Mouse (Mus musculus) embryonic facial prominence, embryonic 14.5 days (tissue): ENCODE measurements around the gene Fbxw21. TPM values are rescaled to one million over a fixed set of nuclear protein-coding genes. Genes with fewer than 3 reads are reported as not detected.

Experiments
- ATAC-seq: fragments of 200-750 bp; cut with Nextera tagmentation; 2 replicates; pipeline ENCODE4 v1.8.0; 2017; ENCODE audit warnings: low read depth, moderate number of reproducible peaks, moderate TSS enrichment
- DNase-seq: peaks from one replicate; pipeline ENCODE4 v3.0.0-alpha.2; 2015; ENCODE audit warnings: low spot score
- H3K27ac ChIP-seq: fragments of 300-500 bp; sonication (generic); replicated peaks from 2 replicates; pipeline ENCODE4 v1.5.1; 2014; ENCODE audit warnings: low read depth, mild to moderate bottlenecking, low read length, moderate library complexity
- H3K27me3 ChIP-seq: fragments of 300-500 bp; sonication (generic); replicated peaks from 2 replicates; pipeline ENCODE4 v1.6.1; 2014; ENCODE audit warnings: low read length; ENCODE audit not compliant: control insufficient read depth, insufficient read depth
- H3K36me3 ChIP-seq: fragments of 300-500 bp; sonication (generic); 2 replicates; pipeline ENCODE4 v1.6.1; 2014; ENCODE audit warnings: low read length, mixed read lengths; ENCODE audit not compliant: control insufficient read depth, insufficient read depth
- H3K4me1 ChIP-seq: fragments of 300-500 bp; sonication (generic); 2 replicates; pipeline ENCODE4 v1.6.1; 2014; ENCODE audit warnings: antibody characterized with exemption, low read length; ENCODE audit not compliant: control insufficient read depth, insufficient read depth
- H3K4me2 ChIP-seq: fragments of 300-500 bp; sonication (generic); 2 replicates; pipeline ENCODE4 v1.6.1; 2014; ENCODE audit warnings: low read depth, mild to moderate bottlenecking, low read length, moderate library complexity, mixed read lengths
- H3K4me3 ChIP-seq: fragments of 300-500 bp; sonication (generic); 2 replicates; pipeline ENCODE4 v1.5.1; 2014; ENCODE audit warnings: low read depth, mild to moderate bottlenecking, low read length
- H3K9ac ChIP-seq: fragments of 300-500 bp; sonication (generic); 2 replicates; pipeline ENCODE4 v1.6.1; 2014; ENCODE audit warnings: low read depth, mild to moderate bottlenecking, low read length, moderate library complexity, mixed read lengths
- H3K9me3 ChIP-seq: fragments of 300-500 bp; sonication (generic); 2 replicates; pipeline ENCODE4 v1.6.1; 2016; ENCODE audit warnings: low read length; ENCODE audit not compliant: control insufficient read depth
- WGBS: fragments of 180-500 bp; shearing (Covaris S2); extraction: QIAGEN DNeasy Blood & Tissue Kit; methylation state at CpG from one replicate; pipeline ENCODE4 v1.1.7; 2014; 5-methylcytosine and 5-hydroxymethylcytosine counted together
- polyA plus RNA-seq: library from polyadenylated mRNA; unstranded; fragments of >200 nt; fragmentation: Nextera tagmentation; extraction: Ambion mirVana; gene quantifications from 2 replicates; pipeline ENCODE4 v1.2.1, GENCODE M21; 2014

Gene Fbxw21
- polyA plus RNA-seq, 1 experiment from 2014 or later = not detected

DNA sequence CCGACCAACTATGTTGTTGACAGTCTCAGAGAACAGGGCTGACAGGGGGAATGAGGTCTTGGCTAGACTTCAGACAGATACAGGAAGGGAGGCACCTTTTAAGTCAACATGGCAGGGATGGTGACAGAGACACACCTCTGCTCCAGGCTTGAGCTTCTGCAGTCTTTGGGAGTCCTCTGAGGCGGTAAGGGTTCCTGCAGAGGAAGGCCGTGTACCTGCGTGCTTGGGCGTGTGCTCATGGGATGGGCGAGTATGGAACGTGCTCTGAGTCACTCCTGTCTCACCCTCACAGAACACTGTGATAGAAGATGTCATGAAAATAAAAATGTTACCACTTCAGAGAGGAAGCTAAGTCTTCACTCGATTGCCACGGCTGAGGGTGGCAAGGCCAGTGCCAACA, 42.3 kb downstream of the Fbxw21 start:
- 86% methylated on average over 9 of the region's 9 CpGs for WGBS
- Histone ChIP-seq H3K9ac (no peak overlapping the region), H3K9me3 (no peaks in the 10 kb centered on the region), H3K4me3 (no peak overlapping the region), H3K27me3 (no peaks in the 10 kb centered on the region), H3K4me2 (no peak overlapping the region), H3K27ac (no peak overlapping the region), H3K36me3 (peaks cover 45% of the 10 kb centered on the region), H3K4me1 (no peaks in the 10 kb centered on the region)
- DNase-seq (peak; percentile 65), ATAC-seq (peak; percentile 24; the same call in 1 of the 2 replicates)

DNA sequence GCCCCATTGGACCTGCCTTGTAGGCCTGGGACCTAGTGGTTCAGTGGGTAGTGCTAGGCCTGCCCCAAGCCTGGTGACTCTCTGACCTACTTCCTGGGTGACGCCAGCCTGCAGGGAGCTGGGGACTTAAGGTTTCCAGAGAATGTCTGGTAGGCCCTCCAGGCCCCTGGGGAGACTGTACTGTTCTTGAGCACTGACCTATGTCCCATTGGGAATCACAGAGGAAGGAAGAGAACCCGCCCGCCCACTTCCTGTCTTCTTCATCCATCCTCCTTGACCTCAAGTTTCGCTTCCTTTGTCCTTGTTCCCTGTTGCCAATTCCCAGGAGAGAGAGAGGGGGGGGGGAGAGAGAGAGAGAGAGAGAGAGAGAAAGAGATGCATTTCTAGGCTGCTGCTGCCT, 43.7 kb downstream of the Fbxw21 start:
- Histone ChIP-seq H3K4me2 (no peak overlapping the region), H3K4me1 (no peaks in the 10 kb centered on the region), H3K27ac (no peak overlapping the region), H3K9ac (no peak overlapping the region), H3K27me3 (no peaks in the 10 kb centered on the region), H3K9me3 (no peaks in the 10 kb centered on the region), H3K4me3 (no peak overlapping the region), H3K36me3 (peaks cover 59% of the 10 kb centered on the region)
- DNase-seq (no peak), ATAC-seq (no peak)
- WGBS = 83% methylated on average over 4 of the region's 4 CpGs

DNA sequence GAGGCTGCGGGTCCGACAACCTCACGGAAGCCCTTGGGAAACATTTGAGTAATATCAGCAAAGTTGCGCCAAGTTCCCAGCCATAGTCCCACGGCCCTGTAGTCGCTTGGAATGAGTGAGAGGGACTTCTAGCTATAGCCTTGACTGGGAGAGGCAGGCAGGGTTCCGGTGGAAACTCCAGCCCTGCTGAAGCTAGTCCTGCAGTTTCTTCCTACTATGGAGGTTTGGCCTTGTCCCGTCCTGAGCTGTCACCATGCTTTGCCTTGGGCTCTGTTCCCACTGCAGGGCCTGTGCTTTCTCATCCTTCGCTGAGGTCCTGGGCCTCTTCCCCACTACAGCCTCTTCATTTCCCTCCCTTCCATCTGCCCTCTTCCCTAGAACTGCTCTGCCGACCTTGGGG, 45.6 kb downstream of the Fbxw21 start:
- ATAC-seq = no peak
- Histone ChIP-seq H3K27ac (no peak overlapping the region), H3K4me3 (no peak overlapping the region), H3K27me3 (no peaks in the 10 kb centered on the region), H3K36me3 (peaks cover 78% of the 10 kb centered on the region), H3K9me3 (no peaks in the 10 kb centered on the region), H3K9ac (no peak overlapping the region), H3K4me2 (no peak overlapping the region), H3K4me1 (no peaks in the 10 kb centered on the region)
- no peak for DNase-seq
- WGBS = 90% methylated on average over 10 of the region's 10 CpGs

DNA sequence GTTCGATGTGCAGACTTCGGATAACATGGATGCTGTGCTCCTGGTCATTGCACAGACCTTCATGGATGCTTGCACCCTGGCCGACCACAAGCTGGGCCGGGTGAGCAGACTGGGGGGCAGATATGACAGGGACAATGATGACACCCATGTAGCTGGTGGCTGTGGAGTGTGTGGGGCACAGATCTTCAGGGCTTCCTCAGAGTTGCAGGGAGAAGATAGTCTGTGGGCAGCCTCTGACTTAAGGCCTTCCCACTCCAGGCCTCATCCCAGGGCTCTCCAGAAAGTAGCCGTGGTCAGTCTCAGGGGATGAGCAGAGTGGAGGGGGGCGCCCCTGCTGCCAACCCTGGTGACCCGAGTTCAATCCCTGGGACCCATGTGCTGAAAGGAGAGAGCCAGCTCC, 47.0 kb downstream of the Fbxw21 start:
- WGBS = 91% methylated on average over 7 of the region's 7 CpGs
- no peak for DNase-seq
- H3K27ac ChIP-seq = no peak overlapping the region

DNA sequence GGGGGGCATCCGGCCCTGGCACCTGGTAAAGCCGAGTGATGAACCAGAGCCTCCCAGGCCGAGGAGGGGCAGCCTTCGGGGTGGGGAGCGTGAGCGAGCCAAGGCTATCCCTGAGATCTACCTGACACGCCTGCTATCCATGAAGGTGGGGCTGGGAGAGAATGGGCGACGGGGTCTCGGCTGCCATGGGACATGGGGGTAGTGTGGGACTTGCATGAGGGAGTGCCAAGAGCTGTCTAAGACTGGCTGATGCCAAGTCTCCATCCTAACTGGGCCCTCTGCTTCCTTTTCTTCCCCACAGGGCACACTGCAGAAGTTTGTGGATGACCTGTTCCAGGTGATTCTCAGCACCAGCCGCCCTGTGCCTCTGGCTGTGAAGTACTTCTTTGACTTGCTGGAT, 47.6 kb downstream of the Fbxw21 start:
- ATAC-seq = no peak
- Histone ChIP-seq H3K9me3 (no peaks in the 10 kb centered on the region), H3K27me3 (no peaks in the 10 kb centered on the region), H3K4me2 (no peak overlapping the region), H3K9ac (no peak overlapping the region), H3K4me3 (no peak overlapping the region), H3K4me1 (no peaks in the 10 kb centered on the region), H3K27ac (no peak overlapping the region), H3K36me3 (peaks cover 98% of the 10 kb centered on the region)
- 93% methylated on average over 11 of the region's 11 CpGs for whole genome bisulfite sequencing
- no peak for DNase-seq

More for the DNA sequence above, 47.0 kb downstream of the Fbxw21 start:
- Histone ChIP-seq H3K36me3 (peaks cover 92% of the 10 kb centered on the region), H3K9me3 (no peaks in the 10 kb centered on the region), H3K4me1 (no peaks in the 10 kb centered on the region), H3K4me3 (no peak overlapping the region), H3K27me3 (no peaks in the 10 kb centered on the region), H3K4me2 (no peak overlapping the region), H3K9ac (no peak overlapping the region)
- no peak for ATAC-seq

DNA sequence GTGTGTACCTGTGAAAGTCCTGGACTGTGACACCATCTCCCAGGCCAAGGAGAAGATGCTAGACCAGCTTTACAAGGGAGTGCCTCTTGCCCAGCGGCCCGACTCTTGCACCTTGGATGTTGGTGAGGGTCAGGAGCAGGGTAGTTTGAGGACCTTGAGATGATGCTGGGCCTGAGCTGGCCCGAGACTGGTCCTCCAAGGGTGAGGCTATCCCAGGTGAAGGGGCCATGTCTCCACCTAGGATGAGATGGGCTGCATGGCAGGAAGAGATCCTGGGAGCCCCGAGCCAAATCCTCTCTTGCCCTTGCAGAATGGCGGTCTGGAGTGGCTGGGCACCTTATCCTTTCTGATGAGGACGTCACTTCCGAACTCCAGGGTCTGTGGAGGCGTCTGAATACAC, 48.5 kb downstream of the Fbxw21 start:
- Histone ChIP-seq H3K9me3 (no peaks in the 10 kb centered on the region), H3K4me1 (no peaks in the 10 kb centered on the region), H3K27ac (no peak overlapping the region), H3K9ac (no peak overlapping the region), H3K4me2 (no peak overlapping the region), H3K4me3 (no peak overlapping the region), H3K36me3 (peaks cover 100% of the 10 kb centered on the region), H3K27me3 (no peaks in the 10 kb centered on the region)
- ATAC-seq (no peak), DNase-seq (no peak)
- WGBS = 84% methylated on average over 8 of the region's 8 CpGs

DNA sequence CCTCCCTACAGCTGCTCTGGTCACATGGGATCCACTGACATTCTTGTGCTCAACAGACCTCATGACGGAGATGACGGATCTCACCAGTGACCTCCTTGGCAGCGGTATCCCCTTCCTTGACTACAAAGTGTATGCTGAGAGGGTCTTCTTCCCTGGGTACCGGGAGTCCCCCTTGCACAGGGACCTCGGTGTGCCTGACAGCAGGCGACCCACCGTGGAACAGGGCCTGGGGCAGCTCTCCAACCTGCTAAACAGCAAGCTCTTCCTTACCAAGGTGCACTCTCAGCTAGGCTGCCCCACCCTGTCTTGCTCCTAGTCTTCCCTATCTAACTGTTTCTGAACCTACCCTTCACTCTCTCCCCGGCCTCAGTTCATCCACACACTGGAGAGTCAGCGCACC, 50.2 kb downstream of the Fbxw21 start:
- no peaks in the 10 kb centered on the region for H3K27me3 ChIP-seq
- no peak overlapping the region for H3K4me3 ChIP-seq
- DNase-seq (no peak), ATAC-seq (no peak)
- H3K4me2 ChIP-seq = no peak overlapping the region
- WGBS = 91% methylated on average over 9 of the region's 9 CpGs
- H3K36me3 ChIP-seq = peaks cover 96% of the 10 kb centered on the region
- no peaks in the 10 kb centered on the region for H3K9me3 ChIP-seq
- no peak overlapping the region for H3K27ac ChIP-seq
- no peak overlapping the region for H3K9ac ChIP-seq
- no peaks in the 10 kb centered on the region for H3K4me1 ChIP-seq

DNA sequence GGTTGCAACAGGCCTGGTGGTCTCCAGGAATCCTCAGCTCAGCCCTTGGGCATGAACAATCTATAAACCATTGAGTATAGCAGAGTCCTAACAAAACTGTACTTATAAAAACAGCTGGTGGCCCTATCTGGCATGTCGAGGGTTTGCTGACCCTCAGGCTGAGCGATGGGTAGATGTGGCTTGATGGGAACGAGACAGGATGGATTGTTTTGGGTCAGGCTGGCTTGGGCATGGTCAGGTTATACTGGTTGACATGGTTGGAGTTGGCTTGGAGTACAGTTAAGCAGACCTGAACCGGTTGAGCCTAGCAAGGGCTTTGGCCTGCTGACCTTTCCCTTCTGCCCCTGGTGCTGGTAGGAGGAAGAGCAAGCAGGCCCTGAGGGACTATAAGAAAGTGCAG, 50.7 kb downstream of the Fbxw21 start:
- Histone ChIP-seq H3K27ac (no peak overlapping the region), H3K36me3 (peaks cover 96% of the 10 kb centered on the region), H3K4me1 (no peaks in the 10 kb centered on the region), H3K27me3 (no peaks in the 10 kb centered on the region), H3K9me3 (no peaks in the 10 kb centered on the region), H3K4me2 (no peak overlapping the region), H3K9ac (no peak overlapping the region), H3K4me3 (no peak overlapping the region)
- 93% methylated on average over 3 of the region's 4 CpGs for WGBS
- ATAC-seq = no peak
- DNase-seq = no peak

DNA sequence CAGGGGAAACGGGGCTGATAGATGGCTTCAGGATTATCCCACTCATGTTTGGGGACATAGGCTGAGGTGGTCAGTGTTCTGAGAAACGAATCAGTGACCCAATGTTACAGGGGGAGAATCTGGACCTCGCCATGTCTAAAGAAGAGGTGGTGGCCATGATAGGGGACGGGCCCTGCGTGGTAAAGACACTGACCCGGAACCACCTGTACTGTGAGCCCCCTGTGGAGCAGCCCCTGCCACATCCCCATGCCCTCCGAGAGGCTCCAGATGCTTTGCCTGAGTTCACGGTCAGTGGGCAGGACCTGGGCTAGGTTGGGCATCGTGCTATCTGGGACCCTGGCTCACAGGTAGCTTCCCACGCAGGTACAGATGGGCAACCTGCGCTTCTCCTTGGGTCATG, 51.6 kb downstream of the Fbxw21 start:
- Histone ChIP-seq H3K4me3 (no peak overlapping the region), H3K4me2 (no peak overlapping the region), H3K27ac (no peak overlapping the region), H3K9ac (no peak overlapping the region), H3K9me3 (no peaks in the 10 kb centered on the region), H3K4me1 (no peaks in the 10 kb centered on the region), H3K36me3 (peaks cover 96% of the 10 kb centered on the region), H3K27me3 (no peaks in the 10 kb centered on the region)
- ATAC-seq = no peak
- WGBS = 96% methylated on average over 11 of the region's 11 CpGs
- DNase-seq = no peak
